Mouse (Mus musculus): ENCODE measurements around the gene Mvb12a. TPM values are rescaled to one million over a fixed set of nuclear protein-coding genes. Genes with fewer than 3 reads are reported as not detected.

Mvb12a gene
- polyA plus RNA-seq, 1 experiment: 61.5 TPM

DNA sequence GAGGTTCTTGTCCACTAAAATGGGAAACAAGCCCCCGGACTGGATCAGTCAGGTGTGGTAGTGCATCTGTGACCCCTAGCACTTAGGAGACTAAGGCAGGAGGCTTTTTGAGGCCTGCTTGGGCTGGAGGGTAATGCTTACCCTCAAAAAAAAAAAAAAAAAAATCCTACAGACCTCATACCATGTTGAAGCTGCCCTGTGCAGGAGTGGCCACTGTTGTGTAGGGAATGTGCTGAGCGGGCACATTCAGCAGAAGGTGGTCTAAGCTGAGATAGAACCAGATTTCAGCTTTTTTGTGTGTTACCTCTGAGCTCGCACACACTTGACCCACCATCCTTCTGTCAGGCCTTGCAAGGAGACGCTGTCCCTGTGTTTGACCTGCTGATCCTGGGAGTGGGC lies 51.6 kb downstream of the Mvb12a start:
- no peaks in the 10 kb centered on the region for H3K36me3 ChIP-seq (ENCODE audit: control insufficient read depth, insufficient read depth)
- peaks cover 8% of the 10 kb centered on the region for H3K79me2 ChIP-seq (ENCODE audit: control insufficient read depth, insufficient read depth)
- H3K4me3 ChIP-seq: no peak overlapping the region
- H3ac ChIP-seq (ENCODE audit: control insufficient read depth, insufficient read length): no peak overlapping the region
- H3K27me3 ChIP-seq (ENCODE audit: control insufficient read depth, insufficient read depth, insufficient read length): no peaks in the 10 kb centered on the region
- no peak overlapping the region for H3K4me2 ChIP-seq (ENCODE audit: low read depth)
- TF ChIP-seq CEBPB (IDR thresholded peaks at IDR 0.05; ENCODE audit: insufficient read depth, poor library complexity, severe bottlenecking): no peak
- TF ChIP-seq MYOD1 (IDR thresholded peaks at IDR 0.05; ENCODE audit: control insufficient read depth in 1 of 3, insufficient read length in 2 of 3, low read depth in 2 of 3): no peak
- TF ChIP-seq POLR2A (IDR thresholded peaks at IDR 0.05; ENCODE audit: insufficient read length, low read depth): no peak
- no peak for TF ChIP-seq SRF (IDR thresholded peaks at IDR 0.05; ENCODE audit: control insufficient read depth, insufficient read length, low read depth)
- no peak for TF ChIP-seq MYOG (IDR thresholded peaks at IDR 0.05; ENCODE audit: control insufficient read depth in 1 of 3, insufficient read depth in 1 of 3, insufficient read length in 2 of 3, low read depth in 2 of 3)
- TF ChIP-seq E2F4 (IDR thresholded peaks at IDR 0.05; ENCODE audit: insufficient read depth): no peak
- TF ChIP-seq REST (IDR thresholded peaks at IDR 0.05; ENCODE audit: insufficient read depth, insufficient read length): no peak
- no peak for TF ChIP-seq USF1 (IDR thresholded peaks at IDR 0.05; ENCODE audit: low read depth)
- no peak for TF ChIP-seq POLR2AphosphoS2 (IDR thresholded peaks at IDR 0.05; ENCODE audit: insufficient read length, low read depth)
- no peak for TF ChIP-seq MAX (IDR thresholded peaks at IDR 0.05; ENCODE audit: low read depth)
- TF ChIP-seq TCF12 (IDR thresholded peaks at IDR 0.05; ENCODE audit: insufficient read depth, poor library complexity, severe bottlenecking): no peak
- TF ChIP-seq TCF3 (IDR thresholded peaks at IDR 0.05; ENCODE audit: insufficient read length, low read depth): no peak

DNA sequence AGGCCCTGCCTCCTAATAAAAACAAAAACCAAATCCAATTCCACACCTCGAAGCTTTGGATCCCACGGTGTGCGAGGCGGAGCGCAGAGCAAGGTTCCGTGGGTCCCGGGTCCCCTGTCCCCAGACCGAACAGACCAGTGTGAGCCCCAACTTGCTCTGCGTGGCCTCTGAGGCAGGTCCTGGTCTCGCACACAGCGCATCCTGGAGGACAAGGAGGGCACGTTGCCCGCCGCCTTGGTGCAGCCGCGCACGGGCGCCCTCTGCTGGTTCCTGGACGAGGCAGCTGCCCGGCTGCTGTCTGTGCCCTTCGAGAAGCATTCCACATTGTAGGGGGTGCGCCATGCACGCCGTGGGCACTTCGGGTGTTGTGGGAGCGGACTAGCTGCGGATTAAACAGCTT lies 53.1 kb downstream of the Mvb12a start:
- peaks cover 8% of the 10 kb centered on the region for H3K79me2 ChIP-seq (ENCODE audit: control insufficient read depth, insufficient read depth)
- no peak overlapping the region for H3ac ChIP-seq (ENCODE audit: control insufficient read depth, insufficient read length)
- no peak overlapping the region for H3K4me2 ChIP-seq (ENCODE audit: low read depth)
- no peak overlapping the region for H3K4me3 ChIP-seq
- no peaks in the 10 kb centered on the region for H3K36me3 ChIP-seq (ENCODE audit: control insufficient read depth, insufficient read depth)
- no peaks in the 10 kb centered on the region for H3K27me3 ChIP-seq (ENCODE audit: control insufficient read depth, insufficient read depth, insufficient read length)
- peak in 2 of 3 experiments; percentile 27 to 39 for TF ChIP-seq MYOD1 (IDR thresholded peaks at IDR 0.05; ENCODE audit: control insufficient read depth in 1 of 3, insufficient read length in 2 of 3, low read depth in 2 of 3)
- TF ChIP-seq TCF3 (IDR thresholded peaks at IDR 0.05; ENCODE audit: insufficient read length, low read depth): no peak
- no peak for TF ChIP-seq E2F4 (IDR thresholded peaks at IDR 0.05; ENCODE audit: insufficient read depth)
- peak in 2 of 3 experiments; percentile 59 to 77 for TF ChIP-seq MYOG (IDR thresholded peaks at IDR 0.05; ENCODE audit: control insufficient read depth in 1 of 3, insufficient read depth in 1 of 3, insufficient read length in 2 of 3, low read depth in 2 of 3)
- TF ChIP-seq CEBPB (IDR thresholded peaks at IDR 0.05; ENCODE audit: insufficient read depth, poor library complexity, severe bottlenecking): no peak
- no peak for TF ChIP-seq USF1 (IDR thresholded peaks at IDR 0.05; ENCODE audit: low read depth)
- TF ChIP-seq POLR2AphosphoS2 (IDR thresholded peaks at IDR 0.05; ENCODE audit: insufficient read length, low read depth): peak; percentile 80
- TF ChIP-seq REST (IDR thresholded peaks at IDR 0.05; ENCODE audit: insufficient read depth, insufficient read length): no peak
- TF ChIP-seq POLR2A (IDR thresholded peaks at IDR 0.05; ENCODE audit: insufficient read length, low read depth): peak; percentile 35
- no peak for TF ChIP-seq TCF12 (IDR thresholded peaks at IDR 0.05; ENCODE audit: insufficient read depth, poor library complexity, severe bottlenecking)
- TF ChIP-seq MAX (IDR thresholded peaks at IDR 0.05; ENCODE audit: low read depth): no peak
- TF ChIP-seq SRF (IDR thresholded peaks at IDR 0.05; ENCODE audit: control insufficient read depth, insufficient read length, low read depth): no peak

DNA sequence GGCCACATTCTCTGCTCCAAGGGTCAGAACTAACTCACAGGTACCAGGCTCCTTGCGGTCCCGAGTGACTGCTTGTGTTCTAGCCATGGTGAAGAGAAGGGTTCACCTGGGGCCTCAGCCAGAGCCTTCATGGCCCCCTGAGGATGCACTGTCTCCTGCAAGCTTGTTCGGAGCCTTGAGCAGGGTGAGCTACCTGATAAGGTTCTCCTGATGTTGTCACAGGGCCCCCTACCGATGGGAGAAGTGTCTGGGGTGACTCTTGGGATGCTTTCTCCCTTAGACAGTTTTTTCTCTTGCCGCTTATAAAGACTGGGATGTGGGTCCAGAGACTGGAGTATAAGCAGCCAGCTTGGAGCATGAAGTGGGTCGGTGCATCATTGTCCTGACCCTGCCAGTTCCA lies 53.7 kb downstream of the Mvb12a start:
- H3K27me3 ChIP-seq (ENCODE audit: control insufficient read depth, insufficient read depth, insufficient read length): no peaks in the 10 kb centered on the region
- H3ac ChIP-seq (ENCODE audit: control insufficient read depth, insufficient read length): no peak overlapping the region
- TF ChIP-seq SRF (IDR thresholded peaks at IDR 0.05; ENCODE audit: control insufficient read depth, insufficient read length, low read depth): no peak
- TF ChIP-seq MAX (IDR thresholded peaks at IDR 0.05; ENCODE audit: low read depth): no peak
- TF ChIP-seq CEBPB (IDR thresholded peaks at IDR 0.05; ENCODE audit: insufficient read depth, poor library complexity, severe bottlenecking): no peak
- no peak for TF ChIP-seq MYOD1 (IDR thresholded peaks at IDR 0.05; ENCODE audit: control insufficient read depth in 1 of 3, insufficient read length in 2 of 3, low read depth in 2 of 3)
- TF ChIP-seq USF1 (IDR thresholded peaks at IDR 0.05; ENCODE audit: low read depth): no peak
- TF ChIP-seq E2F4 (IDR thresholded peaks at IDR 0.05; ENCODE audit: insufficient read depth): no peak
- TF ChIP-seq MYOG (IDR thresholded peaks at IDR 0.05; ENCODE audit: control insufficient read depth in 1 of 3, insufficient read depth in 1 of 3, insufficient read length in 2 of 3, low read depth in 2 of 3): no peak
- TF ChIP-seq POLR2AphosphoS2 (IDR thresholded peaks at IDR 0.05; ENCODE audit: insufficient read length, low read depth): no peak
- no peak overlapping the region for H3K4me2 ChIP-seq (ENCODE audit: low read depth)
- H3K36me3 ChIP-seq (ENCODE audit: control insufficient read depth, insufficient read depth): no peaks in the 10 kb centered on the region
- H3K4me3 ChIP-seq: no peak overlapping the region
- H3K79me2 ChIP-seq (ENCODE audit: control insufficient read depth, insufficient read depth): peaks cover 8% of the 10 kb centered on the region

DNA sequence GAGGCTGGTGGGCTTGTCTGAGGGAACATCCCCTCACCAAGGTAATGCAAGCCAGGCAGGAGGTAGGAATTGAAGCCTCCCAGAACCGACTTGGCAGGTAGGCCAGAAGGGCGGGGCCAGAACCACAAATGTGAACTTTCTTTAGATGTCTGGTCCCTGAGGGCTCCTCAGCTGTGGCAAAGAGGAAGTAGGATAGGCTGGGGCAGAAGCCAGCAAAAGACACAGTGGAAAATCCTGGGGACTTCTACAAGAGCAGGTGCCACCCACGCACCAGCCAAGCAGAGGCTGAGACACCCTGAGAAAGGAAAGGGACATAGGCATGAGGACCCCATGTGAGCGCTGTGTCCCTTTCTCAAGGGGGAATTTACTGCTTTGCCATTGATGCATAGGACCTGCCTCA lies 54.1 kb downstream of the Mvb12a start:
- H3K4me3 ChIP-seq: no peak overlapping the region
- TF ChIP-seq CEBPB (IDR thresholded peaks at IDR 0.05; ENCODE audit: insufficient read depth, poor library complexity, severe bottlenecking) (no peak), POLR2A (IDR thresholded peaks at IDR 0.05; ENCODE audit: insufficient read length, low read depth) (no peak), POLR2AphosphoS2 (IDR thresholded peaks at IDR 0.05; ENCODE audit: insufficient read length, low read depth) (no peak), MYOD1 (IDR thresholded peaks at IDR 0.05; ENCODE audit: control insufficient read depth in 1 of 3, insufficient read length in 2 of 3, low read depth in 2 of 3) (no peak), E2F4 (IDR thresholded peaks at IDR 0.05; ENCODE audit: insufficient read depth) (no peak), USF1 (IDR thresholded peaks at IDR 0.05; ENCODE audit: low read depth) (no peak), MAX (IDR thresholded peaks at IDR 0.05; ENCODE audit: low read depth) (no peak), TCF3 (IDR thresholded peaks at IDR 0.05; ENCODE audit: insufficient read length, low read depth) (no peak), SRF (IDR thresholded peaks at IDR 0.05; ENCODE audit: control insufficient read depth, insufficient read length, low read depth) (no peak), REST (IDR thresholded peaks at IDR 0.05; ENCODE audit: insufficient read depth, insufficient read length) (no peak), MYOG (IDR thresholded peaks at IDR 0.05; ENCODE audit: control insufficient read depth in 1 of 3, insufficient read depth in 1 of 3, insufficient read length in 2 of 3, low read depth in 2 of 3) (no peak), TCF12 (IDR thresholded peaks at IDR 0.05; ENCODE audit: insufficient read depth, poor library complexity, severe bottlenecking) (no peak)
- peaks cover 8% of the 10 kb centered on the region for H3K79me2 ChIP-seq (ENCODE audit: control insufficient read depth, insufficient read depth)
- H3K36me3 ChIP-seq (ENCODE audit: control insufficient read depth, insufficient read depth): no peaks in the 10 kb centered on the region
- no peak overlapping the region for H3K4me2 ChIP-seq (ENCODE audit: low read depth)
- H3ac ChIP-seq (ENCODE audit: control insufficient read depth, insufficient read length): no peak overlapping the region
- no peaks in the 10 kb centered on the region for H3K27me3 ChIP-seq (ENCODE audit: control insufficient read depth, insufficient read depth, insufficient read length)
